Mouse (Mus musculus): ENCODE results near the gene Olfr1217. TPM values are rescaled to one million over a fixed set of nuclear protein-coding genes. Genes with fewer than 3 reads are reported as not detected.

Olfr1217 gene
- total and polyA plus RNA-seq, 3 experiments = not detected

DNA sequence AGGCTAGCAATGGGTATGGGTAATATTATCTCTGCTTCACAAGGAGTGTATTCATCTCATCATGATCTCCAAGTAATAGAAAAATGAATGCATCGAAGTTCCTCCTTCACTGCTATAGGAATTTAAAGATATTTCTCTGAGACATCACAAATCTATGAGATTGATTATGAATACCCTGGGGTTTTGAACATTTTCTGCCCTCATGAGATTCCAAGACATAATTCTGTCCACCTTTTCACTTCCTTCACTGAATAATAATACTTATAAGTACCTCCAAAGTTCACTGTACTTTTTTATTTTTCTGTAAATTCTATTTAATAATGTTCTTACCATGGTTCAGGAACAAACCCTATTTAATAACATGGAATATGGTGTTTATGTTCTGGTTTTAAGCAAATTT, 51.7 kb downstream of the Olfr1217 start, which contains the start of gene Gm13762:
Gm13762 (minus strand) TSS at position 101 of the 400 bp plus-strand sequence.
- in situ Hi-C loops (cut with MboI; ENCODE audit: low pct_ligation_motif_present, low pct_unique_long_range_greater_than_20kb, low sequenced_read_pairs) (no loop called here), dilution Hi-C loops (cut with MboI; ENCODE audit: extremely low pct_ligation_motif_present, extremely low pct_unique_long_range_greater_than_20kb, low sequenced_read_pairs) (no loop called here)
- TF ChIP-seq JUN (IDR thresholded peaks at IDR 0.05; ENCODE audit: insufficient read depth, low read depth, low read length) (no peak), ZMIZ1 (IDR thresholded peaks at IDR 0.05; ENCODE audit: low read depth, low read length) (no peak), MAZ (IDR thresholded peaks at IDR 0.05; ENCODE audit: low read depth, low read length) (no peak), MAFK (IDR thresholded peaks at IDR 0.05; ENCODE audit: insufficient replicate concordance, low read length) (no peak), MXI1 (IDR thresholded peaks at IDR 0.05; ENCODE audit: low read depth, low read length) (no peak), BHLHE40 (IDR thresholded peaks at IDR 0.05; ENCODE audit: low read depth, low read length) (no peak), MYC (IDR thresholded peaks at IDR 0.05; ENCODE audit: low read depth, low read length) (no peak), HCFC1 (IDR thresholded peaks at IDR 0.05; ENCODE audit: low read depth, low read length) (no peak), RCOR1 (conservative IDR thresholded peaks at IDR 0.05; ENCODE audit: low read depth, low read length) (no peak), ZNF384 (IDR thresholded peaks at IDR 0.05; ENCODE audit: low read depth, low read length) (no peak), E2F4 (IDR thresholded peaks at IDR 0.05; ENCODE audit: insufficient replicate concordance, low read depth, low read length) (no peak)
- H3K4me3 ChIP-seq (replicated peaks in 1 of 3; ENCODE audit: low read depth in 2 of 3, low read length in 2 of 3, poor library complexity in 1 of 3) = no peak within 1 kb of the TSS
- no peaks in the 10 kb centered on the region for H3K4me1 ChIP-seq (ENCODE audit: control insufficient read depth in 1 of 2, insufficient read depth in 2 of 2)
- peaks cover 7% of the 10 kb centered on the region for H3K9me3 ChIP-seq (replicated peaks; ENCODE audit: low read length)
- H3K36me3 ChIP-seq (replicated peaks in 1 of 2; ENCODE audit: control insufficient read depth in 1 of 2, insufficient read depth in 1 of 2, low read length in 1 of 2) = no peaks in the 10 kb centered on the region
- no peaks in the 10 kb centered on the region for H3K27me3 ChIP-seq (replicated peaks)
- H3K9ac ChIP-seq (ENCODE audit: insufficient read depth, low read depth) = no peak within 1 kb of the TSS
- no peak for DNase-seq (ENCODE audit: extremely low read depth)
- no peak within 1 kb of the TSS for H3K4me2 ChIP-seq (ENCODE audit: insufficient read depth, low read depth, poor library complexity, severe bottlenecking)
- no peak within 1 kb of the TSS for H3K27ac ChIP-seq (ENCODE audit: insufficient read depth, low read depth)
- H3K79me2 ChIP-seq (replicated peaks; ENCODE audit: control insufficient read depth, extremely low read depth, insufficient read depth, poor library complexity, severe bottlenecking) = no peaks in the 10 kb centered on the region

Other genes with a start within 250 kb of the Olfr1217 start
Only the 20 nearest of the 23 such genes appear.
- gene Olfr1205, start 202.3 kb downstream of the Olfr1217 start, total RNA-seq (2012; rRNA removed) = not detected in 2 replicates
- gene Olfr1205, start 202.3 kb downstream of the Olfr1217 start, total RNA-seq (2014; rRNA removed) = not detected in 2 replicates
- not detected in 2 replicates for gene Olfr1205, start 202.3 kb downstream of the Olfr1217 start, polyA plus RNA-seq (2012; ENCODE audit: insufficient read length, low read depth)
- gene Olfr1204, start 182.8 kb downstream of the Olfr1217 start, total RNA-seq (2012; rRNA removed) = not detected in 2 replicates
- not detected in 2 replicates for gene Olfr1204, start 182.8 kb downstream of the Olfr1217 start, total RNA-seq (2014; rRNA removed)
- not detected in 2 replicates for gene Olfr1204, start 182.8 kb downstream of the Olfr1217 start, polyA plus RNA-seq (2012; ENCODE audit: insufficient read length, low read depth)
- gene Olfr1206, start 168.8 kb downstream of the Olfr1217 start, total RNA-seq (2012; rRNA removed) = not detected in 2 replicates
- gene Olfr1206, start 168.8 kb downstream of the Olfr1217 start, total RNA-seq (2014; rRNA removed) = not detected in 2 replicates
- not detected in 2 replicates for gene Olfr1206, start 168.8 kb downstream of the Olfr1217 start, polyA plus RNA-seq (2012; ENCODE audit: insufficient read length, low read depth)
- not detected in 2 replicates for gene Olfr1208, start 129.8 kb downstream of the Olfr1217 start, total RNA-seq (2012; rRNA removed)
- gene Olfr1208, start 129.8 kb downstream of the Olfr1217 start, total RNA-seq (2014; rRNA removed) = not detected in 2 replicates
- gene Olfr1208, start 129.8 kb downstream of the Olfr1217 start, polyA plus RNA-seq (2012; ENCODE audit: insufficient read length, low read depth) = not detected in 2 replicates
- gene Olfr1209, start 116.9 kb downstream of the Olfr1217 start, total RNA-seq (2012; rRNA removed) = not detected in 2 replicates
- gene Olfr1209, start 116.9 kb downstream of the Olfr1217 start, total RNA-seq (2014; rRNA removed) = not detected in 2 replicates
- gene Olfr1209, start 116.9 kb downstream of the Olfr1217 start, polyA plus RNA-seq (2012; ENCODE audit: insufficient read length, low read depth) = not detected in 2 replicates
- not detected in 2 replicates for gene Olfr1211, start 94.0 kb downstream of the Olfr1217 start, total RNA-seq (2012; rRNA removed)
- gene Olfr1211, start 94.0 kb downstream of the Olfr1217 start, total RNA-seq (2014; rRNA removed) = not detected in 2 replicates
- not detected in 2 replicates for gene Olfr1211, start 94.0 kb downstream of the Olfr1217 start, polyA plus RNA-seq (2012; ENCODE audit: insufficient read length, low read depth)
- not detected in 2 replicates for gene Olfr1212, start 78.1 kb downstream of the Olfr1217 start, total RNA-seq (2012; rRNA removed)
- not detected in 2 replicates for gene Olfr1212, start 78.1 kb downstream of the Olfr1217 start, total RNA-seq (2014; rRNA removed)
- not detected in 2 replicates for gene Olfr1212, start 78.1 kb downstream of the Olfr1217 start, polyA plus RNA-seq (2012; ENCODE audit: insufficient read length, low read depth)
- not detected in 2 replicates for gene Gm13762, start 51.8 kb downstream of the Olfr1217 start, total RNA-seq (2012; rRNA removed)
- gene Gm13762, start 51.8 kb downstream of the Olfr1217 start, total RNA-seq (2014; rRNA removed) = not detected in 2 replicates
- gene Gm13762, start 51.8 kb downstream of the Olfr1217 start, polyA plus RNA-seq (2012; ENCODE audit: insufficient read length, low read depth) = not detected in 2 replicates
- not detected in 2 replicates for gene Olfr1214, start 39.4 kb downstream of the Olfr1217 start, total RNA-seq (2012; rRNA removed)
- gene Olfr1214, start 39.4 kb downstream of the Olfr1217 start, total RNA-seq (2014; rRNA removed) = not detected in 2 replicates
- gene Olfr1214, start 39.4 kb downstream of the Olfr1217 start, polyA plus RNA-seq (2012; ENCODE audit: insufficient read length, low read depth) = not detected in 2 replicates
- gene Olfr1215, start 25.1 kb downstream of the Olfr1217 start, total RNA-seq (2012; rRNA removed) = not detected in 2 replicates
- gene Olfr1215, start 25.1 kb downstream of the Olfr1217 start, total RNA-seq (2014; rRNA removed) = not detected in 2 replicates
- not detected in 2 replicates for gene Olfr1215, start 25.1 kb downstream of the Olfr1217 start, polyA plus RNA-seq (2012; ENCODE audit: insufficient read length, low read depth)
- not detected in 2 replicates for gene Olfr1216, start 13.7 kb downstream of the Olfr1217 start, total RNA-seq (2012; rRNA removed)
- gene Olfr1216, start 13.7 kb downstream of the Olfr1217 start, total RNA-seq (2014; rRNA removed) = not detected in 2 replicates
- not detected in 2 replicates for gene Olfr1216, start 13.7 kb downstream of the Olfr1217 start, polyA plus RNA-seq (2012; ENCODE audit: insufficient read length, low read depth)
- gene Olfr1218, start 29.1 kb upstream of the Olfr1217 start, total RNA-seq (2012; rRNA removed) = not detected in 2 replicates
- gene Olfr1218, start 29.1 kb upstream of the Olfr1217 start, total RNA-seq (2014; rRNA removed) = not detected in 2 replicates
- gene Olfr1218, start 29.1 kb upstream of the Olfr1217 start, polyA plus RNA-seq (2012; ENCODE audit: insufficient read length, low read depth) = not detected in 2 replicates
- gene Olfr1219, start 51.4 kb upstream of the Olfr1217 start, total RNA-seq (2012; rRNA removed) = not detected in 2 replicates
- gene Olfr1219, start 51.4 kb upstream of the Olfr1217 start, total RNA-seq (2014; rRNA removed) = not detected in 2 replicates
- not detected in 2 replicates for gene Olfr1219, start 51.4 kb upstream of the Olfr1217 start, polyA plus RNA-seq (2012; ENCODE audit: insufficient read length, low read depth)
- not detected in 2 replicates for gene Olfr1220, start 74.8 kb upstream of the Olfr1217 start, total RNA-seq (2012; rRNA removed)
- not detected in 2 replicates for gene Olfr1220, start 74.8 kb upstream of the Olfr1217 start, total RNA-seq (2014; rRNA removed)
- gene Olfr1220, start 74.8 kb upstream of the Olfr1217 start, polyA plus RNA-seq (2012; ENCODE audit: insufficient read length, low read depth) = not detected in 2 replicates
- gene Olfr1221, start 85.2 kb upstream of the Olfr1217 start, total RNA-seq (2012; rRNA removed) = not detected in 2 replicates
- gene Olfr1221, start 85.2 kb upstream of the Olfr1217 start, total RNA-seq (2014; rRNA removed) = not detected in 2 replicates
- not detected in 2 replicates for gene Olfr1221, start 85.2 kb upstream of the Olfr1217 start, polyA plus RNA-seq (2012; ENCODE audit: insufficient read length, low read depth)
- not detected in 2 replicates for gene Olfr1222, start 101.0 kb upstream of the Olfr1217 start, total RNA-seq (2012; rRNA removed)
- not detected in 2 replicates for gene Olfr1222, start 101.0 kb upstream of the Olfr1217 start, total RNA-seq (2014; rRNA removed)
- not detected in 2 replicates for gene Olfr1222, start 101.0 kb upstream of the Olfr1217 start, polyA plus RNA-seq (2012; ENCODE audit: insufficient read length, low read depth)
- not detected in 2 replicates for gene Olfr1223, start 119.5 kb upstream of the Olfr1217 start, total RNA-seq (2012; rRNA removed)
- gene Olfr1223, start 119.5 kb upstream of the Olfr1217 start, total RNA-seq (2014; rRNA removed) = not detected in 2 replicates
- gene Olfr1223, start 119.5 kb upstream of the Olfr1217 start, polyA plus RNA-seq (2012; ENCODE audit: insufficient read length, low read depth) = not detected in 2 replicates
- gene Olfr1224-ps1, start 132.0 kb upstream of the Olfr1217 start, total RNA-seq (2012; rRNA removed) = not detected in 2 replicates
- not detected in 2 replicates for gene Olfr1224-ps1, start 132.0 kb upstream of the Olfr1217 start, total RNA-seq (2014; rRNA removed)
- not detected in 2 replicates for gene Olfr1224-ps1, start 132.0 kb upstream of the Olfr1217 start, polyA plus RNA-seq (2012; ENCODE audit: insufficient read length, low read depth)
- gene Olfr1225, start 142.6 kb upstream of the Olfr1217 start, total RNA-seq (2012; rRNA removed) = not detected in 2 replicates
- gene Olfr1225, start 142.6 kb upstream of the Olfr1217 start, total RNA-seq (2014; rRNA removed) = not detected in 2 replicates
- not detected in 2 replicates for gene Olfr1225, start 142.6 kb upstream of the Olfr1217 start, polyA plus RNA-seq (2012; ENCODE audit: insufficient read length, low read depth)
- gene Olfr1226, start 168.0 kb upstream of the Olfr1217 start, total RNA-seq (2012; rRNA removed) = not detected in 2 replicates
- gene Olfr1226, start 168.0 kb upstream of the Olfr1217 start, total RNA-seq (2014; rRNA removed) = not detected in 2 replicates
- not detected in 2 replicates for gene Olfr1226, start 168.0 kb upstream of the Olfr1217 start, polyA plus RNA-seq (2012; ENCODE audit: insufficient read length, low read depth)

Measured in CH12.LX (cell line).